Mouse (Mus musculus): Measurements from ENCODE around the gene Odc1. TPM values are rescaled to one million over a fixed set of nuclear protein-coding genes. Genes with fewer than 3 reads are reported as not detected.

The Odc1 gene
- polyA plus RNA-seq, 1 experiment from 2014 or later, result 113 TPM

- H3K9me3 ChIP-seq (replicated peaks; ENCODE audit: control insufficient read depth, low read length), result no peaks in the 10 kb centered on the region
- WGBS, result 84% methylated on average over 6 of the region's 6 CpGs
- no peak for ATAC-seq (replicated peaks; ENCODE audit: extremely low read depth, insufficient read depth, low FRiP score)
- peaks cover 7% of the 10 kb centered on the region for H3K4me1 ChIP-seq (ENCODE audit: control insufficient read depth, insufficient read depth, low read length)
- no peaks in the 10 kb centered on the region for H3K36me3 ChIP-seq (ENCODE audit: control insufficient read depth, insufficient read depth)
- no peak overlapping the region for H3K4me3 ChIP-seq (ENCODE audit: low read length)
- no peaks in the 10 kb centered on the region for H3K27me3 ChIP-seq (ENCODE audit: control insufficient read depth, insufficient read depth, low read length)
- no peak overlapping the region for H3K9ac ChIP-seq (ENCODE audit: low read length)
- H3K4me2 ChIP-seq (ENCODE audit: low read depth, low read length), result no peak overlapping the region
- no peak overlapping the region for H3K27ac ChIP-seq (ENCODE audit: low read length)
These were observed 33.6 kb upstream of the Odc1 start for GRCm38 (mm10) chr12:17511019-17511418.

- Histone ChIP-seq H3K4me1 (ENCODE audit: control insufficient read depth, insufficient read depth, low read length) (no peaks in the 10 kb centered on the region; the same call in 1 of the 2 replicates), H3K9me3 (replicated peaks; ENCODE audit: control insufficient read depth, low read length) (no peaks in the 10 kb centered on the region), H3K4me3 (ENCODE audit: low read length) (no peak overlapping the region), H3K27me3 (ENCODE audit: control insufficient read depth, insufficient read depth, low read length) (no peaks in the 10 kb centered on the region), H3K27ac (ENCODE audit: low read length) (no peak overlapping the region), H3K9ac (ENCODE audit: low read length) (no peak overlapping the region), H3K4me2 (ENCODE audit: low read depth, low read length) (no peak overlapping the region), H3K36me3 (ENCODE audit: control insufficient read depth, insufficient read depth) (no peaks in the 10 kb centered on the region)
- no peak for ATAC-seq (replicated peaks; ENCODE audit: extremely low read depth, insufficient read depth, low FRiP score)
- WGBS, result 83% methylated on average over 3 of the region's 3 CpGs
These were observed 15.4 kb upstream of the Odc1 start for GRCm38 (mm10) chr12:17529180-17529579.

GRCm38 (mm10) chr12:17529726-17530125 lies 14.9 kb upstream of the Odc1 start:
- H3K27me3 ChIP-seq (ENCODE audit: control insufficient read depth, insufficient read depth, low read length), result no peaks in the 10 kb centered on the region
- H3K4me2 ChIP-seq (ENCODE audit: low read depth, low read length), result no peak overlapping the region
- H3K4me1 ChIP-seq (ENCODE audit: control insufficient read depth, insufficient read depth, low read length), result no peaks in the 10 kb centered on the region; the same call in 1 of the 2 replicates
- H3K4me3 ChIP-seq (ENCODE audit: low read length), result no peak overlapping the region
- ATAC-seq (replicated peaks; ENCODE audit: extremely low read depth, insufficient read depth, low FRiP score), result no peak
- H3K9ac ChIP-seq (ENCODE audit: low read length), result no peak overlapping the region
- H3K9me3 ChIP-seq (replicated peaks; ENCODE audit: control insufficient read depth, low read length), result no peaks in the 10 kb centered on the region
- H3K27ac ChIP-seq (ENCODE audit: low read length), result no peak overlapping the region
- WGBS, result 70% methylated on average over 6 of the region's 6 CpGs
- no peaks in the 10 kb centered on the region for H3K36me3 ChIP-seq (ENCODE audit: control insufficient read depth, insufficient read depth)

GRCm38 (mm10) chr12:17530825-17531224 lies 13.8 kb upstream of the Odc1 start:
- Histone ChIP-seq H3K36me3 (ENCODE audit: control insufficient read depth, insufficient read depth) (no peaks in the 10 kb centered on the region), H3K4me3 (ENCODE audit: low read length) (no peak overlapping the region), H3K27ac (ENCODE audit: low read length) (no peak overlapping the region), H3K9ac (ENCODE audit: low read length) (no peak overlapping the region), H3K27me3 (ENCODE audit: control insufficient read depth, insufficient read depth, low read length) (no peaks in the 10 kb centered on the region), H3K4me2 (ENCODE audit: low read depth, low read length) (no peak overlapping the region), H3K9me3 (replicated peaks; ENCODE audit: control insufficient read depth, low read length) (no peaks in the 10 kb centered on the region), H3K4me1 (ENCODE audit: control insufficient read depth, insufficient read depth, low read length) (no peaks in the 10 kb centered on the region; the same call in 1 of the 2 replicates)
- 64% methylated on average over 4 of the region's 4 CpGs for WGBS
- ATAC-seq (replicated peaks; ENCODE audit: extremely low read depth, insufficient read depth, low FRiP score), result no peak

GRCm38 (mm10) chr12:17536222-17536621 lies 8.4 kb upstream of the Odc1 start:
- no peak for ATAC-seq (replicated peaks; ENCODE audit: extremely low read depth, insufficient read depth, low FRiP score)
- Histone ChIP-seq H3K27me3 (ENCODE audit: control insufficient read depth, insufficient read depth, low read length) (no peaks in the 10 kb centered on the region), H3K9ac (ENCODE audit: low read length) (no peak overlapping the region), H3K4me3 (ENCODE audit: low read length) (no peak overlapping the region), H3K36me3 (ENCODE audit: control insufficient read depth, insufficient read depth) (no peaks in the 10 kb centered on the region), H3K9me3 (replicated peaks; ENCODE audit: control insufficient read depth, low read length) (no peaks in the 10 kb centered on the region), H3K27ac (ENCODE audit: low read length) (no peak overlapping the region), H3K4me2 (ENCODE audit: low read depth, low read length) (no peak overlapping the region), H3K4me1 (ENCODE audit: control insufficient read depth, insufficient read depth, low read length) (no peaks in the 10 kb centered on the region)
- 85% methylated on average over 3 of the region's 3 CpGs for WGBS

- Histone ChIP-seq H3K27me3 (ENCODE audit: control insufficient read depth, insufficient read depth, low read length) (no peaks in the 10 kb centered on the region), H3K27ac (ENCODE audit: low read length) (no peak overlapping the region), H3K4me3 (ENCODE audit: low read length) (no peak overlapping the region), H3K36me3 (ENCODE audit: control insufficient read depth, insufficient read depth) (no peaks in the 10 kb centered on the region), H3K9ac (ENCODE audit: low read length) (no peak overlapping the region), H3K4me1 (ENCODE audit: control insufficient read depth, insufficient read depth, low read length) (no peaks in the 10 kb centered on the region), H3K4me2 (ENCODE audit: low read depth, low read length) (no peak overlapping the region), H3K9me3 (replicated peaks; ENCODE audit: control insufficient read depth, low read length) (no peaks in the 10 kb centered on the region)
- ATAC-seq (replicated peaks; ENCODE audit: extremely low read depth, insufficient read depth, low FRiP score), result no peak
- 76% methylated on average over 3 of the region's 3 CpGs for WGBS
These were observed 7.4 kb upstream of the Odc1 start for GRCm38 (mm10) chr12:17537147-17537546.

GRCm38 (mm10) chr12:17538087-17538486 lies 6.5 kb upstream of the Odc1 start:
- no peak overlapping the region for H3K9ac ChIP-seq (ENCODE audit: low read length)
- no peak overlapping the region for H3K4me2 ChIP-seq (ENCODE audit: low read depth, low read length)
- no peaks in the 10 kb centered on the region for H3K9me3 ChIP-seq (replicated peaks; ENCODE audit: control insufficient read depth, low read length)
- no peak overlapping the region for H3K27ac ChIP-seq (ENCODE audit: low read length)
- no peaks in the 10 kb centered on the region for H3K27me3 ChIP-seq (ENCODE audit: control insufficient read depth, insufficient read depth, low read length)
- H3K4me1 ChIP-seq (ENCODE audit: control insufficient read depth, insufficient read depth, low read length), result no peaks in the 10 kb centered on the region
- H3K36me3 ChIP-seq (ENCODE audit: control insufficient read depth, insufficient read depth), result no peaks in the 10 kb centered on the region
- ATAC-seq (replicated peaks; ENCODE audit: extremely low read depth, insufficient read depth, low FRiP score), result no peak
- 78% methylated on average over 3 of the region's 3 CpGs for WGBS
- no peak overlapping the region for H3K4me3 ChIP-seq (ENCODE audit: low read length)

- ATAC-seq (replicated peaks; ENCODE audit: extremely low read depth, insufficient read depth, low FRiP score), result no peak
- no peak overlapping the region for H3K9ac ChIP-seq (ENCODE audit: low read length)
- 37% methylated on average over 6 of the region's 6 CpGs for WGBS
These were observed 5.6 kb upstream of the Odc1 start for GRCm38 (mm10) chr12:17539041-17539440.

GRCm38 (mm10) chr12:17540040-17540552 lies 4.5 kb upstream of the Odc1 start:
- H3K27me3 ChIP-seq (ENCODE audit: control insufficient read depth, insufficient read depth, low read length), result no peaks in the 10 kb centered on the region
- H3K4me1 ChIP-seq (ENCODE audit: control insufficient read depth, insufficient read depth, low read length), result no peaks in the 10 kb centered on the region
- no peak overlapping the region for H3K9ac ChIP-seq (ENCODE audit: low read length)
- ATAC-seq (replicated peaks; ENCODE audit: extremely low read depth, insufficient read depth, low FRiP score), result no peak
- no peak overlapping the region for H3K4me3 ChIP-seq (ENCODE audit: low read length)
- WGBS, result 66% methylated on average over 6 of the region's 6 CpGs
- no peaks in the 10 kb centered on the region for H3K9me3 ChIP-seq (replicated peaks; ENCODE audit: control insufficient read depth, low read length)
- no peak overlapping the region for H3K27ac ChIP-seq (ENCODE audit: low read length)
- H3K36me3 ChIP-seq (ENCODE audit: control insufficient read depth, insufficient read depth), result no peaks in the 10 kb centered on the region
- no peak overlapping the region for H3K4me2 ChIP-seq (ENCODE audit: low read depth, low read length)

More at GRCm38 (mm10) chr12:17539041-17539440, 5.6 kb upstream of the Odc1 start:
- no peaks in the 10 kb centered on the region for H3K4me1 ChIP-seq (ENCODE audit: control insufficient read depth, insufficient read depth, low read length)
- no peak overlapping the region for H3K4me3 ChIP-seq (ENCODE audit: low read length)
- H3K9me3 ChIP-seq (replicated peaks; ENCODE audit: control insufficient read depth, low read length), result no peaks in the 10 kb centered on the region
- H3K4me2 ChIP-seq (ENCODE audit: low read depth, low read length), result no peak overlapping the region
- H3K27ac ChIP-seq (ENCODE audit: low read length), result no peak overlapping the region
- H3K27me3 ChIP-seq (ENCODE audit: control insufficient read depth, insufficient read depth, low read length), result no peaks in the 10 kb centered on the region
- no peaks in the 10 kb centered on the region for H3K36me3 ChIP-seq (ENCODE audit: control insufficient read depth, insufficient read depth)

Measured in heart, embryonic 16.5 days (tissue).